Mouse (Mus musculus) hindbrain, embryonic 14.5 days (tissue): Measurements from ENCODE around the gene Trim58. TPM values are rescaled to one million over a fixed set of nuclear protein-coding genes. Genes with fewer than 3 reads are reported as not detected.

Experiments
- ATAC-seq: fragments of 200-750 bp; cut with Nextera tagmentation; 2 replicates; pipeline ENCODE4 v1.8.0; 2017; ENCODE audit warnings: moderate number of reproducible peaks, mild to moderate bottlenecking, moderate TSS enrichment, moderate library complexity; ENCODE audit not compliant: low FRiP score
- DNase-seq: peaks from one replicate; pipeline ENCODE4 v3.0.0-alpha.2; 2015; ENCODE audit warnings: low spot score
- H3K27ac ChIP-seq: fragments of 300-500 bp; sonication (generic); 2 replicates; pipeline ENCODE4 v1.5.1; 2014; ENCODE audit warnings: mild to moderate bottlenecking, moderate library complexity
- H3K27me3 ChIP-seq: fragments of 300-500 bp; sonication (generic); 2 replicates; pipeline ENCODE4 v1.6.1; 2014; ENCODE audit warnings: mild to moderate bottlenecking, low read length, mixed read lengths; ENCODE audit not compliant: control insufficient read depth, insufficient read depth
- H3K36me3 ChIP-seq: fragments of 300-500 bp; sonication (generic); replicated peaks from 2 replicates; pipeline ENCODE4 v1.6.1; 2014; ENCODE audit not compliant: control insufficient read depth, insufficient read depth
- H3K4me1 ChIP-seq: fragments of 300-500 bp; sonication (generic); replicated peaks from 2 replicates; pipeline ENCODE4 v1.6.1; 2014; ENCODE audit warnings: antibody characterized with exemption, low read length, mixed read lengths; ENCODE audit not compliant: control insufficient read depth, insufficient read depth
- H3K4me2 ChIP-seq: fragments of 300-500 bp; sonication (generic); replicated peaks from 2 replicates; pipeline ENCODE4 v1.6.1; 2014; ENCODE audit warnings: mild to moderate bottlenecking, moderate library complexity
- H3K4me3 ChIP-seq: fragments of 300-500 bp; sonication (generic); replicated peaks from 2 replicates; pipeline ENCODE4 v1.5.1; 2014; ENCODE audit warnings: mild to moderate bottlenecking, low read length
- H3K9ac ChIP-seq: fragments of 300-500 bp; sonication (generic); 2 replicates; pipeline ENCODE4 v1.6.1; 2014
- H3K9me3 ChIP-seq: fragments of 300-500 bp; sonication (generic); 2 replicates; pipeline ENCODE4 v1.6.1; 2016; ENCODE audit warnings: low read length; ENCODE audit not compliant: control insufficient read depth
- WGBS: fragments of 180-500 bp; shearing (Covaris S2); extraction: QIAGEN DNeasy Blood & Tissue Kit; methylation state at CpG from one replicate; pipeline ENCODE4 v1.1.7; 2014; 5-methylcytosine and 5-hydroxymethylcytosine counted together
- polyA plus RNA-seq: library from polyadenylated mRNA; unstranded; fragments of >200 nt; fragmentation: Nextera tagmentation; extraction: Ambion mirVana; gene quantifications from 2 replicates; pipeline ENCODE4 v1.2.1, GENCODE M21; 2014

Trim58 gene
- polyA plus RNA-seq, 1 experiment from 2014 or later: 0.20 TPM

DNA sequence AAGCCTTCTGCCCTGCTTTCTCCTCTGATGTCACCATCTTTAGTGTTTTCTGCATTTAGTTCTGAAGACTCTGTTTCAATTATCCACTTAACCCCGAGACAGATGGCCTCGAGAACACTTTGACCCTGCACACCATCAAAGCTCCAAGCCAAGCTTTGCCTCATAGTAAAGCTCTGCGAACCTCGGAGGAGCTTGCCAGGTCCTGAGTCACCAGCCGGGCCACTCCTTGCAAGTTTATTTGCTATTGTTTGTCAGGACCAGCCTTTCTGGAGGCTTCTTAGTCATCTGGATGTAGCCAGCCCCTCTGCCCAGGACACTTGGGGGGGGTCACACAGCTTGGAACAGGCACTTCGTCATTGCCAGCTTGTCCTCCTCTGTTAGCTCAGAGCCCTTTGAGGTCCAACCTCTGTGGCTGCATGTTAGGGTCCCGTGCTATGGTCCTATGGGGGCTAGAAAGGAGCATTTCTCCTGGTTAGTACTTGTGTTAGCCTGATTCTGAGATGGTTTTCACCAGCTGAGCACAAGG is 2.0 kb upstream of the Trim58 start:
- Histone ChIP-seq H3K4me1 (peaks cover 8% of the 10 kb centered on the region), H3K9me3 (no peaks in the 10 kb centered on the region), H3K27ac (no peak overlapping the region), H3K36me3 (no peaks in the 10 kb centered on the region), H3K4me3 (no peak overlapping the region), H3K9ac (no peak overlapping the region), H3K27me3 (peaks cover 14% of the 10 kb centered on the region; the same call in 1 of the 2 replicates), H3K4me2 (no peak overlapping the region)
- 68% methylated on average over 7 of the region's 7 CpGs for WGBS
- DNase-seq (no peak), ATAC-seq (no peak)

DNA sequence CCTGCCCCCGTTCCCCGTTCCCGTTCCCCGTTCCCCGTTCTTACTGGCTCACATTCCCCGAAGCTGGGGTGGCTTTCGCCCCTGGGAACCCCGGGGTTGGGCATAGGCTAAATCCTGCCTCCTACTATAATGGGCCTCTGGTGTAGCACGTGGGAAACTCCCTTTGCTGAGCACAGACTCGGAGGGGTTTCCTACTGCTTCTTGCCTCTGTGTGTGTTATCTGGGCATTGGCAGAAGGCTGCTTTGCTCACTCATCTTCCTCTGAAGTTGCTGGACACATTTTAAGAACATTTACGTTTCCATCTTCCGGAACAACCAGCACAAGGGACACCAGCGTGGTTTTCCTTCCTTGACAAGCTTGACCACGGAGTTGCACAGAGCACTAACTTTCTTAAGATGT is 792 bp downstream of the Trim58 start:
- Histone ChIP-seq H3K9ac (0 out of 2 replicates have a peak overlapping the region, but pooled peaks have one; percentile 54), H3K4me2 (peak overlapping the region; percentile 93), H3K36me3 (no peaks in the 10 kb centered on the region), H3K9me3 (no peaks in the 10 kb centered on the region), H3K4me3 (peak overlapping the region; percentile 35), H3K27me3 (peaks cover 14% of the 10 kb centered on the region; the same call in 1 of the 2 replicates), H3K4me1 (peaks cover 8% of the 10 kb centered on the region), H3K27ac (no peak overlapping the region)
- DNase-seq (no peak), ATAC-seq (no peak)
- WGBS: 27% methylated on average over 14 of the region's 14 CpGs

DNA sequence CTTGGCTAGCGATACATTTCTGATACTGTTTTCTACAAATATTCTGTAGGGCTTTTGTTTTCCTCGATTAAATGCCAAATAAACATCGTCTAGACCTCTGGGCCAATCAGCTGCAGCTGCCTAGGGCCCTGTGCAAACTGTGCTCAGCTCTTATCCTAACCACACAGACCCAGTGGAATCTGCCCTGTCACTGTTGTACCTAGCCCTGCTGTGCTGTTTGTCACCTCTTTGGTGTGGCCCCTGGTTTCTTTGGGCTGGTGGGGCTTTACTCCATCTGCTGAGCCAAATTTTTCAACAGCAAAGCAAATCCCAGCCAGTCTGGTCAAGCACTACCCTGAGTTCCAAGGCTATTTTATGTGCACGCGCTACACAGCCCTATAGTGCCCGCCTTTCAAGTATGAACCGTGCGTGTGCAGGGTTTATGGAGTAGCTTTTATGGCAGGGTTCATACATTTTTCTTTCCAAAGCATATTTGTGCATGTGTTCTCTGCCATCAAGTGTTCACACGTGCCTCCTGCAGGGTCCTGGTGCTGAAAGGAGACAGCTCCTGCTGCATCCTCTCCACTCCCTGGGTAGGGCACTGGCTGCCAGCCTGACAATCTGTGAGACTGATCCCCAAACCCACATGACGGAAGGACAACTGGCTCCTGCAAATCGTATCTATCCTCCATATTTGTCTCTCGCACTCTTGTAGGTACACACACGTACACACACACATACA is 1.5 kb downstream of the Trim58 start:
- Histone ChIP-seq H3K27ac (no peak overlapping the region), H3K27me3 (peaks cover 14% of the 10 kb centered on the region; the same call in 1 of the 2 replicates), H3K9me3 (no peaks in the 10 kb centered on the region), H3K4me1 (peaks cover 8% of the 10 kb centered on the region), H3K4me3 (no peak overlapping the region), H3K9ac (no peak overlapping the region), H3K4me2 (no peak overlapping the region), H3K36me3 (no peaks in the 10 kb centered on the region)
- ATAC-seq: no peak
- 85% methylated on average over 13 of the region's 13 CpGs for WGBS
- DNase-seq: no peak

DNA sequence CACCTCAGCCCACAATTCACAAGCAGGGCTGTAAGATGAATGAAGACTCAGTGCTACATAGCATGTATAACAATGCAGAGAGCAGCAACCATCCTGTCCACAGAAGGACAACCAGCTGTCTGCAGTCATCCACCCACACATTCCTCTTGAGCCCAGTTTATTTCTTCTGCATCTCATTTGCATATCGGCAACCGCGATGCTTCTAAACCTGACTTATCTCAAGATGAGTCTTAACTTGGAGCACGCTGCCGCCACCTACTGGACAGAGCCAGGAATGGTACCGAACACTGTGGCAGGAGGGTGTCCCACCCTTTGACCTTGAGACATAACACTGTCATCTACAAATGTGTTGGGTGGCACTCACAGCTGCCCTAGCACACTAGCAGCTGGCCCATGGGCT is 3.1 kb downstream of the Trim58 start:
- no peak for ATAC-seq
- no peaks in the 10 kb centered on the region for H3K9me3 ChIP-seq
- peak; percentile 40 for DNase-seq
- WGBS: 37% methylated on average over 6 of the region's 6 CpGs
- no peaks in the 10 kb centered on the region for H3K36me3 ChIP-seq
- H3K4me1 ChIP-seq: peaks cover 8% of the 10 kb centered on the region
- H3K9ac ChIP-seq: no peak overlapping the region
- no peak overlapping the region for H3K4me3 ChIP-seq
- no peak overlapping the region for H3K27ac ChIP-seq
- H3K4me2 ChIP-seq: no peak overlapping the region
- peaks cover 14% of the 10 kb centered on the region; the same call in 1 of the 2 replicates for H3K27me3 ChIP-seq

DNA sequence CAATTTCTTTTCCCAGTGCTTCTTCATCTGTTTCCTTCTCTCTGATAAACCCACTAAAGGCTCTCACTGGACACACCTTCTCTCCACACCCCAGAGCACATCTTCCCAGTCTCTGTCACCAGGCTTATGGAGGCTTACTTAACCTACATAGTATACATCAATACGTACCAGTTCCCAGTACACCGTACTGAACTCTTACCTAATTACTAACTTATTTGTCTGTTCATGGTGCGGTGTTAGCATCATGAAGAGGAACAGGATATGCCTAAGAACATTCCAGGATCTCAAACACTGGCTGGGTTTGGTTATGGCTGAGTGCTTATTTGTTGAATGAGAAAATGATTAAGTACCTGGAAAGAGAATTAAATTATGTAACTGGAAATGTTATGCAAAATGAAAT is 14.9 kb downstream of the Trim58 start:
- WGBS: 91% methylated on average over 3 of the region's 3 CpGs
- H3K9me3 ChIP-seq: no peaks in the 10 kb centered on the region
- no peaks in the 10 kb centered on the region for H3K36me3 ChIP-seq
- H3K4me2 ChIP-seq: no peak overlapping the region
- H3K9ac ChIP-seq: no peak overlapping the region
- no peaks in the 10 kb centered on the region for H3K27me3 ChIP-seq
- no peak for DNase-seq
- H3K4me1 ChIP-seq: no peaks in the 10 kb centered on the region
- no peak overlapping the region for H3K27ac ChIP-seq
- H3K4me3 ChIP-seq: no peak overlapping the region
- no peak for ATAC-seq

DNA sequence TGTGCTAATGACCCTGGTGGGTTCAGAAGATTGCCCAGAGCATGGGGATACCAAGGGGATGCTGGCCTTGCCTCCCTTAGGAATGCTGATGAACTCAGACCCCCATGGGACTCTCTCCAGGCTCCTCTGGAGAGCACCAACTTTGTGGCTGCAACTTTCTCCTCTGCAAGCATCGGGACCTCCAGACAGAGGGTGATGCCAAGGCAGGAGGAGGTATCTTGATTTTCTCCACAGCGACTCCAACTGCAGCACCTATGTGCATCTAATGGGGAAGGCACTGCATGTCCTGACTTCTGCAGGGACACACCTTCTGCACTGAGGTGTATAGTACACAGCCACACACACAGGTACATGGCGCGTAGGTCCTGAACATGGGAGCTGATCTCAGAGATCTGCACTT is 18.3 kb downstream of the Trim58 start, which contains the start of gene Olfr322:
Gene Olfr322, plus strand, starts transcription at position 187 of the 400 bp plus-strand sequence.
- no peak for ATAC-seq
- Histone ChIP-seq H3K36me3 (no peaks in the 10 kb centered on the region), H3K4me2 (no peak within 1 kb of the TSS), H3K4me3 (no peak within 1 kb of the TSS), H3K27ac (no peak within 1 kb of the TSS), H3K9me3 (no peaks in the 10 kb centered on the region), H3K4me1 (no peaks in the 10 kb centered on the region), H3K9ac (no peak within 1 kb of the TSS), H3K27me3 (no peaks in the 10 kb centered on the region)
- no peak for DNase-seq
- 85% methylated on average over 4 of the region's 4 CpGs for WGBS

DNA sequence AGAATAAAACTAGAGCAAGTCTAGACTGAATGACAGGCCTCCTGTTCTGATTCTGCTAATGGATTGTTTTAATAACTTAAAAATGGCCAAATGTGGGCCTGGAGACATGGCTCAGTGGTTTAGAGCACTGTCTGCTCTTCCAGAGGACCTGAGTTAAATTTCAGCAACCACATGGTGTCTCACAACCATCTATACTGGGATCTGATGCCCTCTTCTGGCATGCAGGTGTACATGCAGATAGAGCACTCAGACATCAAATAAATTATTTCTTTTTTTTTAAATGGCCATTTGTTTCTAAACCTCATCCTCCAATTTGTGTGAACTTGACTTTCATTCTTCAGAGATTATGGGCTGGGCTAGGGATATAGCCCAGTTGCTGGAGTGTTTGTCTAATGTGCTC is 29.0 kb downstream of the Trim58 start:
- DNase-seq (no peak), ATAC-seq (no peak)
- Histone ChIP-seq H3K4me2 (no peak overlapping the region), H3K4me3 (no peak overlapping the region), H3K9me3 (no peaks in the 10 kb centered on the region), H3K27me3 (no peaks in the 10 kb centered on the region), H3K4me1 (no peaks in the 10 kb centered on the region), H3K36me3 (no peaks in the 10 kb centered on the region), H3K27ac (no peak overlapping the region), H3K9ac (no peak overlapping the region)

GRCm38 (mm10) chr11:58671825-58672224 is 31.6 kb downstream of the Trim58 start:
- Histone ChIP-seq H3K9ac (no peak overlapping the region), H3K4me1 (no peaks in the 10 kb centered on the region), H3K9me3 (no peaks in the 10 kb centered on the region), H3K27ac (no peak overlapping the region), H3K4me2 (no peak overlapping the region), H3K4me3 (no peak overlapping the region), H3K36me3 (no peaks in the 10 kb centered on the region), H3K27me3 (no peaks in the 10 kb centered on the region)
- ATAC-seq (no peak), DNase-seq (no peak)
- 59% methylated on average over 4 of the region's 4 CpGs for WGBS

GRCm38 (mm10) chr11:58680799-58681198 is 40.5 kb downstream of the Trim58 start, which contains the start of gene Olfr320:
Gene Olfr320 (plus strand): TSS chr11:58681099.
- WGBS: 89% methylated on average over 1 of the region's 1 CpGs
- no peak within 1 kb of the TSS for H3K4me3 ChIP-seq
- ATAC-seq: no peak

More at GRCm38 (mm10) chr11:58680799-58681198, 40.5 kb downstream of the Trim58 start, which contains the start of gene Olfr320:
- H3K9me3 ChIP-seq: no peaks in the 10 kb centered on the region
- H3K27ac ChIP-seq: no peak within 1 kb of the TSS
- H3K4me2 ChIP-seq: no peak within 1 kb of the TSS
- no peak for DNase-seq
- no peaks in the 10 kb centered on the region for H3K27me3 ChIP-seq
- H3K36me3 ChIP-seq: no peaks in the 10 kb centered on the region
- H3K9ac ChIP-seq: no peak within 1 kb of the TSS
- H3K4me1 ChIP-seq: no peaks in the 10 kb centered on the region
